Mouse (Mus musculus) C2C12 (cell line): Measurements from ENCODE around the gene Hes5.

Source experiments
- CTCF ChIP-seq: IDR thresholded peaks from one replicate; pipeline ENCODE4 v1.5.1; 2011; ENCODE audit not compliant: control insufficient read depth, insufficient read depth, insufficient read length
- MAX ChIP-seq: IDR thresholded peaks from one replicate; pipeline ENCODE4 v1.6.1; 2011; ENCODE audit warnings: mild to moderate bottlenecking, control low read depth
- USF1 ChIP-seq: IDR thresholded peaks from one replicate; pipeline ENCODE4 v1.6.1; 2011; ENCODE audit warnings: low read depth, mild to moderate bottlenecking, control low read depth, moderate library complexity

DNA sequence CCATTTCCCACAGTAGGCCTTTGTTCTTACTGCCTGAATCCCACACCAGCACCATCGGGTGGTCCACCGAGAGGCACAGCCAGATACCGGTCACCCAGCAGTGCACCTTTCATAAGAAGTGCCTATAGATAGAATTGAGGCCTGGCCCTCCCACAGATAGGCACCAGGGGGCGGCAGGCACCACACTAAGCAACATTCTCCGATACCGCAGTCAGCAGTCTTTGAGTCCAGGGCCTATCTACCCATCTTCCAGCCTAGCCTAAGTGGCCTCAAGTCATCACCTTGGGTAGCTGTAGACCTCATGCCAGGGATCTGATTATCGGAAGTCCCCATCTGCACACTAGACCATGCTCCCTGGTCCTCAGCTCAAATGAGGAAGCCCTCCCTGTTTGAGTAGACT lies 20.8 kb downstream of the Hes5 start:
- TF ChIP-seq MAX (no peak), CTCF (no peak), USF1 (no peak)
